Mouse (Mus musculus): ENCODE measurements around the gene B4galnt4. TPM values are rescaled to one million over a fixed set of nuclear protein-coding genes. Genes with fewer than 3 reads are reported as not detected.

B4galnt4 gene
- polyA plus RNA-seq, 1 experiment from 2014 or later, result 44.1 TPM

- ATAC-seq (ENCODE audit: low FRiP score, low TSS enrichment) (no peak), DNase-seq (no peak)
- no peak overlapping the region for H3K4me2 ChIP-seq (ENCODE audit: low read length)
- WGBS, result 77% methylated on average over 4 of the region's 4 CpGs
- H3K27me3 ChIP-seq (ENCODE audit: control insufficient read depth, insufficient read depth, low read length), result no peaks in the 10 kb centered on the region
- H3K4me1 ChIP-seq (ENCODE audit: control insufficient read depth, insufficient read depth, low read length), result no peaks in the 10 kb centered on the region
- no peaks in the 10 kb centered on the region for H3K36me3 ChIP-seq (ENCODE audit: control insufficient read depth, insufficient read depth, low read length)
- no peaks in the 10 kb centered on the region for H3K9me3 ChIP-seq (ENCODE audit: control insufficient read depth, low read length)
- no peak overlapping the region for H3K4me3 ChIP-seq (replicated peaks; ENCODE audit: low read depth, low read length)
- no peak overlapping the region for H3K27ac ChIP-seq (replicated peaks; ENCODE audit: low read depth, low read length)
- no peak overlapping the region for H3K9ac ChIP-seq (replicated peaks; ENCODE audit: low read length)
These were observed 18.0 kb downstream of the B4galnt4 start for GRCm38 (mm10) chr7:141078876-141079275.

- Histone ChIP-seq H3K27ac (replicated peaks; ENCODE audit: low read depth, low read length) (no peak overlapping the region), H3K4me3 (replicated peaks; ENCODE audit: low read depth, low read length) (no peak overlapping the region), H3K9me3 (ENCODE audit: control insufficient read depth, low read length) (no peaks in the 10 kb centered on the region), H3K4me2 (ENCODE audit: low read length) (no peak overlapping the region), H3K9ac (replicated peaks; ENCODE audit: low read length) (no peak overlapping the region), H3K36me3 (ENCODE audit: control insufficient read depth, insufficient read depth, low read length) (no peaks in the 10 kb centered on the region), H3K4me1 (ENCODE audit: control insufficient read depth, insufficient read depth, low read length) (no peaks in the 10 kb centered on the region), H3K27me3 (ENCODE audit: control insufficient read depth, insufficient read depth, low read length) (no peaks in the 10 kb centered on the region)
- no peak for DNase-seq
- ATAC-seq (ENCODE audit: low FRiP score, low TSS enrichment), result no peak
- 28% methylated on average over 34 of the region's 34 CpGs for WGBS
These were observed 18.9 kb downstream of the B4galnt4 start for GRCm38 (mm10) chr7:141079481-141080449.

GRCm38 (mm10) chr7:141087894-141088293, 27.0 kb downstream of the B4galnt4 start:
- ATAC-seq (ENCODE audit: low FRiP score, low TSS enrichment), result no peak
- Histone ChIP-seq H3K4me3 (replicated peaks; ENCODE audit: low read depth, low read length) (no peak overlapping the region), H3K9ac (replicated peaks; ENCODE audit: low read length) (no peak overlapping the region), H3K4me2 (ENCODE audit: low read length) (no peak overlapping the region), H3K36me3 (ENCODE audit: control insufficient read depth, insufficient read depth, low read length) (no peaks in the 10 kb centered on the region), H3K27me3 (ENCODE audit: control insufficient read depth, insufficient read depth, low read length) (peaks cover 11% of the 10 kb centered on the region), H3K27ac (replicated peaks; ENCODE audit: low read depth, low read length) (no peak overlapping the region), H3K4me1 (ENCODE audit: control insufficient read depth, insufficient read depth, low read length) (0 out of 2 replicates have a peak, but pooled peaks cover 5% of the 10 kb centered on the region), H3K9me3 (ENCODE audit: control insufficient read depth, low read length) (no peaks in the 10 kb centered on the region)
- DNase-seq, result no peak
- 47% methylated on average over 8 of the region's 8 CpGs for WGBS

- H3K4me1 ChIP-seq (ENCODE audit: control insufficient read depth, insufficient read depth, low read length), result 0 out of 2 replicates have a peak, but pooled peaks cover 5% of the 10 kb centered on the region
- no peak overlapping the region for H3K27ac ChIP-seq (replicated peaks; ENCODE audit: low read depth, low read length)
- no peak overlapping the region for H3K9ac ChIP-seq (replicated peaks; ENCODE audit: low read length)
- peaks cover 11% of the 10 kb centered on the region for H3K27me3 ChIP-seq (ENCODE audit: control insufficient read depth, insufficient read depth, low read length)
- peak overlapping the region; percentile 6; the same call in 1 of the 2 replicates for H3K4me2 ChIP-seq (ENCODE audit: low read length)
- no peak overlapping the region for H3K4me3 ChIP-seq (replicated peaks; ENCODE audit: low read depth, low read length)
- DNase-seq, result no peak
- WGBS, result 24% methylated on average over 18 of the region's 18 CpGs
- no peak for ATAC-seq (ENCODE audit: low FRiP score, low TSS enrichment)
- H3K9me3 ChIP-seq (ENCODE audit: control insufficient read depth, low read length), result no peaks in the 10 kb centered on the region
- H3K36me3 ChIP-seq (ENCODE audit: control insufficient read depth, insufficient read depth, low read length), result no peaks in the 10 kb centered on the region
These were observed 27.6 kb downstream of the B4galnt4 start for GRCm38 (mm10) chr7:141088473-141088872.

GRCm38 (mm10) chr7:141090228-141090627, 29.3 kb downstream of the B4galnt4 start:
- Histone ChIP-seq H3K4me3 (replicated peaks; ENCODE audit: low read depth, low read length) (no peak overlapping the region), H3K27ac (replicated peaks; ENCODE audit: low read depth, low read length) (no peak overlapping the region), H3K27me3 (ENCODE audit: control insufficient read depth, insufficient read depth, low read length) (peaks cover 11% of the 10 kb centered on the region), H3K9ac (replicated peaks; ENCODE audit: low read length) (no peak overlapping the region), H3K36me3 (ENCODE audit: control insufficient read depth, insufficient read depth, low read length) (no peaks in the 10 kb centered on the region), H3K4me2 (ENCODE audit: low read length) (no peak overlapping the region), H3K4me1 (ENCODE audit: control insufficient read depth, insufficient read depth, low read length) (0 out of 2 replicates have a peak, but pooled peaks cover 5% of the 10 kb centered on the region), H3K9me3 (ENCODE audit: control insufficient read depth, low read length) (no peaks in the 10 kb centered on the region)
- DNase-seq, result no peak
- 58% methylated on average over 8 of the region's 8 CpGs for WGBS
- no peak for ATAC-seq (ENCODE audit: low FRiP score, low TSS enrichment)

GRCm38 (mm10) chr7:141092051-141092735, 31.3 kb downstream of the B4galnt4 start:
- peak overlapping the region; percentile 41 for H3K4me2 ChIP-seq (ENCODE audit: low read length)
- H3K4me1 ChIP-seq (ENCODE audit: control insufficient read depth, insufficient read depth, low read length), result 0 out of 2 replicates have a peak, but pooled peaks cover 5% of the 10 kb centered on the region
- no peak overlapping the region for H3K4me3 ChIP-seq (replicated peaks; ENCODE audit: low read depth, low read length)
- DNase-seq, result peak; percentile 75
- no peaks in the 10 kb centered on the region for H3K36me3 ChIP-seq (ENCODE audit: control insufficient read depth, insufficient read depth, low read length)
- no peaks in the 10 kb centered on the region for H3K9me3 ChIP-seq (ENCODE audit: control insufficient read depth, low read length)
- H3K27ac ChIP-seq (replicated peaks; ENCODE audit: low read depth, low read length), result no peak overlapping the region
- WGBS, result 5% methylated on average over 37 of the region's 37 CpGs
- peaks cover 11% of the 10 kb centered on the region for H3K27me3 ChIP-seq (ENCODE audit: control insufficient read depth, insufficient read depth, low read length)
- no peak overlapping the region for H3K9ac ChIP-seq (replicated peaks; ENCODE audit: low read length)
- ATAC-seq (ENCODE audit: low FRiP score, low TSS enrichment), result peak; percentile 72

GRCm38 (mm10) chr7:141093950-141094349, 33.0 kb downstream of the B4galnt4 start:
- 0 out of 2 replicates have a peak, but pooled peaks cover 5% of the 10 kb centered on the region for H3K4me1 ChIP-seq (ENCODE audit: control insufficient read depth, insufficient read depth, low read length)
- no peaks in the 10 kb centered on the region for H3K36me3 ChIP-seq (ENCODE audit: control insufficient read depth, insufficient read depth, low read length)
- no peak for DNase-seq
- no peak overlapping the region for H3K9ac ChIP-seq (replicated peaks; ENCODE audit: low read length)
- no peak for ATAC-seq (ENCODE audit: low FRiP score, low TSS enrichment)
- 85% methylated on average over 6 of the region's 6 CpGs for WGBS
- H3K4me3 ChIP-seq (replicated peaks; ENCODE audit: low read depth, low read length), result no peak overlapping the region
- H3K27me3 ChIP-seq (ENCODE audit: control insufficient read depth, insufficient read depth, low read length), result 0 out of 2 replicates have a peak, but pooled peaks cover 7% of the 10 kb centered on the region
- H3K27ac ChIP-seq (replicated peaks; ENCODE audit: low read depth, low read length), result no peak overlapping the region
- H3K9me3 ChIP-seq (ENCODE audit: control insufficient read depth, low read length), result no peaks in the 10 kb centered on the region
- no peak overlapping the region for H3K4me2 ChIP-seq (ENCODE audit: low read length)

GRCm38 (mm10) chr7:141094487-141095205, 33.7 kb downstream of the B4galnt4 start:
- no peak for DNase-seq
- no peak overlapping the region for H3K4me3 ChIP-seq (replicated peaks; ENCODE audit: low read depth, low read length)
- H3K27me3 ChIP-seq (ENCODE audit: control insufficient read depth, insufficient read depth, low read length), result peaks cover 13% of the 10 kb centered on the region
- H3K9ac ChIP-seq (replicated peaks; ENCODE audit: low read length), result no peak overlapping the region
- no peak for ATAC-seq (ENCODE audit: low FRiP score, low TSS enrichment)
- H3K4me1 ChIP-seq (ENCODE audit: control insufficient read depth, insufficient read depth, low read length), result 0 out of 2 replicates have a peak, but pooled peaks cover 5% of the 10 kb centered on the region
- WGBS, result 65% methylated on average over 15 of the region's 15 CpGs
- no peaks in the 10 kb centered on the region for H3K9me3 ChIP-seq (ENCODE audit: control insufficient read depth, low read length)
- no peak overlapping the region for H3K27ac ChIP-seq (replicated peaks; ENCODE audit: low read depth, low read length)
- no peaks in the 10 kb centered on the region for H3K36me3 ChIP-seq (ENCODE audit: control insufficient read depth, insufficient read depth, low read length)
- no peak overlapping the region for H3K4me2 ChIP-seq (ENCODE audit: low read length)

All from midbrain, embryonic 14.5 days (tissue).